Mouse (Mus musculus): ENCODE data around the gene Fam205c. TPM values are rescaled to one million over a fixed set of nuclear protein-coding genes. Genes with fewer than 3 reads are reported as not detected.

Fam205c gene
- polyA plus RNA-seq, 1 experiment from 2014 or later, result 0.60 TPM

GRCm38 (mm10) chr4:42904523-42904922 lies 30.5 kb upstream of the Fam205c start:
- Histone ChIP-seq H3K4me2 (no peak overlapping the region), H3K9ac (no peak overlapping the region)

DNA sequence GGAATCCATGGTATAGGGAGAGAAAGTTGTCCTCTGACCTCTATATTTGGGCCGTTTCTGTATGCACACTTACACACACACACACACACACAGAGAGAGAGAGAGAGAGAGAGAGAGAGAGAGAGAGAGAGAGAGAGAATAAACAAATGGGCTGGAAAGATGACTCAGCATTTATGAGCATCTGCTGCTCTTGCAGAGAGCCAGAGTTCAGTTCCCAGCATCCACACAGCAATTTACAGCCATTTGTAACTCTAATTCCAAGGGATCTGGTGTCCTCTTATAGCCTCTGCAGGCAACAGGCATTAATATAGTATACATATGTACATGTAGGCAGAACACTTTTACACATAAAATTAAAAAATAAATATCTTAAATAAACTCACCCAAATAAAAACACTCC lies 29.9 kb upstream of the Fam205c start:
- no peak overlapping the region for H3K27ac ChIP-seq (ENCODE audit: poor library complexity, severe bottlenecking)

More at GRCm38 (mm10) chr4:42904523-42904922, 30.5 kb upstream of the Fam205c start:
- Histone ChIP-seq H3K9me3 (replicated peaks) (no peaks in the 10 kb centered on the region), H3K27me3 (replicated peaks) (peaks cover 3% of the 10 kb centered on the region; the same call in 1 of the 2 replicates), H3K27ac (ENCODE audit: poor library complexity, severe bottlenecking) (no peak overlapping the region), H3K4me1 (replicated peaks) (no peaks in the 10 kb centered on the region), H3K36me3 (no peaks in the 10 kb centered on the region), H3K4me3 (no peak overlapping the region)
- ATAC-seq (ENCODE audit: insufficient number of reproducible peaks, low FRiP score), result no peak
- 85% methylated on average over 3 of the region's 3 CpGs for WGBS

DNA sequence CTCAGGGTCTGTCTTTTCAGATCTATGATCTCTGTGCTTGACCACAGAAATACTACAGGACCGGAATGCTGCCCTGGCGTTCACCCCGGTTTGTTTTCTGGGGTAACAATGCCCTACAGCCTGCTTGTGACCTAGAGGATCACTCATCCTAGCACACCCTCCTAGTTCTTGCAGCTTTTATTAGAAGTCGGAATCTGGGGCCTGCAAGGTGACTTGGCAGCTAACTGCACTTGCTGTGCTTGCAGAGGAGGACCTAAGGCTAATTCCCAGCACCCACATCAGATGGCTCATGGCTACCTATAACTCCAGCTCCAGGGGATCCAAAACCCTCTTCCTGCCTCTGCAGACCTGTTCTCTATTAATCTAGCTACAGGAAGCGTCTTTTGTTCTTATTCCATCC lies 28.7 kb upstream of the Fam205c start:
- H3K4me3 ChIP-seq, result no peak overlapping the region
- 82% methylated on average over 5 of the region's 5 CpGs for WGBS
- no peak overlapping the region for H3K4me2 ChIP-seq
- no peak overlapping the region for H3K9ac ChIP-seq
- no peaks in the 10 kb centered on the region for H3K9me3 ChIP-seq (replicated peaks)
- H3K27me3 ChIP-seq (replicated peaks), result peaks cover 3% of the 10 kb centered on the region; the same call in 1 of the 2 replicates
- no peak overlapping the region for H3K27ac ChIP-seq (ENCODE audit: poor library complexity, severe bottlenecking)
- H3K36me3 ChIP-seq, result no peaks in the 10 kb centered on the region
- no peak for ATAC-seq (ENCODE audit: insufficient number of reproducible peaks, low FRiP score)
- no peaks in the 10 kb centered on the region for H3K4me1 ChIP-seq (replicated peaks)

More for the DNA sequence above, 29.9 kb upstream of the Fam205c start:
- 69% methylated on average over 1 of the region's 1 CpGs for WGBS
- Histone ChIP-seq H3K4me2 (no peak overlapping the region), H3K4me3 (no peak overlapping the region), H3K9me3 (replicated peaks) (no peaks in the 10 kb centered on the region), H3K27me3 (replicated peaks) (peaks cover 3% of the 10 kb centered on the region; the same call in 1 of the 2 replicates), H3K4me1 (replicated peaks) (no peaks in the 10 kb centered on the region), H3K36me3 (no peaks in the 10 kb centered on the region), H3K9ac (no peak overlapping the region)
- ATAC-seq (ENCODE audit: insufficient number of reproducible peaks, low FRiP score), result no peak

- no peaks in the 10 kb centered on the region for H3K9me3 ChIP-seq (replicated peaks)
- H3K9ac ChIP-seq, result no peak overlapping the region
- no peak overlapping the region for H3K27ac ChIP-seq (ENCODE audit: poor library complexity, severe bottlenecking)
- no peak overlapping the region for H3K4me3 ChIP-seq
- peaks cover 3% of the 10 kb centered on the region; the same call in 1 of the 2 replicates for H3K27me3 ChIP-seq (replicated peaks)
- 47% methylated on average over 9 of the region's 9 CpGs for WGBS
- no peak for ATAC-seq (ENCODE audit: insufficient number of reproducible peaks, low FRiP score)
- no peaks in the 10 kb centered on the region for H3K4me1 ChIP-seq (replicated peaks)
- no peak overlapping the region for H3K4me2 ChIP-seq
- no peaks in the 10 kb centered on the region for H3K36me3 ChIP-seq
Observed at GRCm38 (mm10) chr4:42902174-42902573, 28.1 kb upstream of the Fam205c start.

DNA sequence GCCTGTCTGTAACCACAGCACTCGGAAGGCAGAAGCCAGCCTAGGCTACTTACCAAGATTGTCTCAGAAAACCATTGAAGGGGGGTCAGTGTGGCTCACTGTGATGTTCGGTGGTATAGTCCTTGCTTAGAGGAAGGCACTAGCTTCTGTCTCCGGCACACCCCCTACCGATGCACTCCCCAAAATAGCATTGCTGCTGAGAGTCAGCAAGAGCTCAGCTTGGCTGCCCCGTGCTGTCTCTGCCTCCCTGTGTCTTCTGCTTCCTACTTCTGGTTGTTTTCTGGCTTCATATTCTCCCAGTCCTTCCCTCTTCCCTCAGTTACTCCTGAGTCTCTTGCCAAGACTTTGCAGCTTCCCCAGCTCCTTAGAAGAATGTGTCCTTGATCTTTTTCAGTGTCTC lies 26.8 kb upstream of the Fam205c start:
- Histone ChIP-seq H3K9ac (no peak overlapping the region), H3K4me3 (no peak overlapping the region), H3K9me3 (replicated peaks) (no peaks in the 10 kb centered on the region), H3K36me3 (no peaks in the 10 kb centered on the region), H3K4me2 (no peak overlapping the region), H3K27ac (ENCODE audit: poor library complexity, severe bottlenecking) (no peak overlapping the region), H3K4me1 (replicated peaks) (no peaks in the 10 kb centered on the region), H3K27me3 (replicated peaks) (peaks cover 3% of the 10 kb centered on the region; the same call in 1 of the 2 replicates)
- ATAC-seq (ENCODE audit: insufficient number of reproducible peaks, low FRiP score), result no peak
- 48% methylated on average over 5 of the region's 5 CpGs for WGBS

DNA sequence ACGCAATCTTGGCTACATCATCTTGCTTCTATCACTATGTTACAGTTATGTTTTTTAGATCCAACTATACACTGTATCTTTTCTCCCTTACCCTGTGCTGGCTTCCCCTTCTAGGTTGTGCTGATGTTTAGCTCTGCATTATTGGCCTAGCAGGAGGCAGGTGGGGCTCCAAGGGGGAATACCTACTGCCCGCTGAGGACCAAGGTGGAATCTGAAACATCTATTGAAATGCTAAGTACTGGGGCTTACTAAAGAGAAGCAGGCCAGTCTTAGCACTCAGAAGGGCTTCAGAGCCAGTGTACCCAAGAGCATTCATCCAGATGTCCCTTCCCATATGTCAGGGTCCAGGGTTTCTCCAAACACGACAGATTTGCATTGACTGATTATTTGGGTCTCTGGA lies 24.9 kb upstream of the Fam205c start:
- H3K36me3 ChIP-seq, result no peaks in the 10 kb centered on the region
- 39% methylated on average over 3 of the region's 3 CpGs for WGBS
- no peaks in the 10 kb centered on the region for H3K9me3 ChIP-seq (replicated peaks)
- no peak overlapping the region for H3K4me3 ChIP-seq
- H3K4me2 ChIP-seq, result no peak overlapping the region
- ATAC-seq (ENCODE audit: insufficient number of reproducible peaks, low FRiP score), result no peak
- no peak overlapping the region for H3K9ac ChIP-seq
- H3K27ac ChIP-seq (ENCODE audit: poor library complexity, severe bottlenecking), result no peak overlapping the region
- H3K4me1 ChIP-seq (replicated peaks), result no peaks in the 10 kb centered on the region
- 0 out of 2 replicates have a peak, but pooled peaks cover 3% of the 10 kb centered on the region for H3K27me3 ChIP-seq (replicated peaks)

GRCm38 (mm10) chr4:42895118-42895517 lies 21.1 kb upstream of the Fam205c start:
- WGBS, result 78% methylated on average over 7 of the region's 7 CpGs
- Histone ChIP-seq H3K9ac (no peak overlapping the region), H3K9me3 (replicated peaks) (no peaks in the 10 kb centered on the region), H3K4me3 (no peak overlapping the region), H3K27ac (ENCODE audit: poor library complexity, severe bottlenecking) (no peak overlapping the region), H3K4me1 (replicated peaks) (no peaks in the 10 kb centered on the region), H3K4me2 (no peak overlapping the region), H3K27me3 (replicated peaks) (no peaks in the 10 kb centered on the region), H3K36me3 (no peaks in the 10 kb centered on the region)
- no peak for ATAC-seq (ENCODE audit: insufficient number of reproducible peaks, low FRiP score)

DNA sequence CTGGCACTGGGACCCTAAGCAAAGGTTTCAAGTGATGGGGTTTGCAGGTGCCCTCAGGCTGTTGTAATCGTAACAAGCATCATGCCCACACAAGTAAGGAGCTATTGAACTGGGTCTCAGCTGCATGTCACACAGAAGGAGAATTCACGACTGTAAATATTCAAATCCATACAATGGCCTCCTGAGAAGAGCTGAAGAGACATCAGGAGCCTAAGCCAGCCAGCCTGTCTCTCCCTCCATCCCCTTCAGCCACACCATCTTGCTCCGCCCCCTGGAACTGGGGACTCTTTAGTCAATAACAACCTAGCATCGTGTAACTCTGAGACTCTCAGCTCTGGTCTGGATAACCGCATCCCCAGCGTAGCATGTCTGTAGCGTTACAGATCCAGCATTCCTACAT lies 17.1 kb upstream of the Fam205c start:
- Histone ChIP-seq H3K36me3 (no peaks in the 10 kb centered on the region), H3K9ac (no peak overlapping the region), H3K27me3 (replicated peaks) (no peaks in the 10 kb centered on the region), H3K4me3 (no peak overlapping the region), H3K9me3 (replicated peaks) (no peaks in the 10 kb centered on the region), H3K27ac (ENCODE audit: poor library complexity, severe bottlenecking) (no peak overlapping the region), H3K4me1 (replicated peaks) (no peaks in the 10 kb centered on the region), H3K4me2 (no peak overlapping the region)
- 69% methylated on average over 7 of the region's 7 CpGs for WGBS
- ATAC-seq (ENCODE audit: insufficient number of reproducible peaks, low FRiP score), result no peak

GRCm38 (mm10) chr4:42888806-42889205 lies 14.8 kb upstream of the Fam205c start:
- no peak overlapping the region for H3K27ac ChIP-seq (ENCODE audit: poor library complexity, severe bottlenecking)
- 91% methylated on average over 6 of the region's 6 CpGs for WGBS

DNA sequence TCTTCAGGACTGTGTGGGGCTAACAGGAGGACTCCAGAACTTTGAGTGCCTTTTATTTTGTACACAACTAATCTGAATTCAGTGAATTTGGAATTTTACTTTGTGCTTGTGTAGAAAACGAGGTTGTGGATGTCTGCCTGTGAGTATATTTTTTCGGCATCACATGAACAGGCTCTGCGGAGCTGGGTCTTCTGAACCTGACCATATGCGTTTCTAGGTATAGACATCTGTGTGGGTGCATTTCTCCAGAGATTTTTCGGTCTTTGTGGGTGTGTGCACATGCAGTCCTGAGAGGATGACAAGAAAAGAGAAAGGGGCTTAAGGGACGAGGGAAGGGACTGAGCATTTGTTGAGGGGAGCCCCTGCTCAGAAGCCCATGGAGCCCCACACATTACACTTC lies 12.9 kb upstream of the Fam205c start:
- Histone ChIP-seq H3K4me3 (no peak overlapping the region), H3K27ac (ENCODE audit: poor library complexity, severe bottlenecking) (no peak overlapping the region), H3K9me3 (replicated peaks) (no peaks in the 10 kb centered on the region), H3K4me2 (no peak overlapping the region), H3K36me3 (no peaks in the 10 kb centered on the region), H3K4me1 (replicated peaks) (no peaks in the 10 kb centered on the region), H3K27me3 (replicated peaks) (no peaks in the 10 kb centered on the region), H3K9ac (no peak overlapping the region)
- 87% methylated on average over 6 of the region's 6 CpGs for WGBS
- ATAC-seq (ENCODE audit: insufficient number of reproducible peaks, low FRiP score), result no peak

More at GRCm38 (mm10) chr4:42888806-42889205, 14.8 kb upstream of the Fam205c start:
- no peak for ATAC-seq (ENCODE audit: insufficient number of reproducible peaks, low FRiP score)
- Histone ChIP-seq H3K4me1 (replicated peaks) (no peaks in the 10 kb centered on the region), H3K36me3 (no peaks in the 10 kb centered on the region), H3K9me3 (replicated peaks) (no peaks in the 10 kb centered on the region), H3K27me3 (replicated peaks) (no peaks in the 10 kb centered on the region), H3K4me2 (no peak overlapping the region), H3K9ac (no peak overlapping the region), H3K4me3 (no peak overlapping the region)

GRCm38 (mm10) chr4:42880677-42880948 lies 6.6 kb upstream of the Fam205c start:
- peaks cover 5% of the 10 kb centered on the region; the same call in 1 of the 2 replicates for H3K4me1 ChIP-seq (replicated peaks)
- WGBS, result 45% methylated on average over 1 of the region's 1 CpGs
- no peak overlapping the region for H3K4me2 ChIP-seq
- peak overlapping the region; percentile 26; the same call in 1 of the 2 replicates for H3K27ac ChIP-seq (ENCODE audit: poor library complexity, severe bottlenecking)
- no peak for ATAC-seq (ENCODE audit: insufficient number of reproducible peaks, low FRiP score)
- no peaks in the 10 kb centered on the region for H3K9me3 ChIP-seq (replicated peaks)
- peaks cover 3% of the 10 kb centered on the region; the same call in 1 of the 2 replicates for H3K27me3 ChIP-seq (replicated peaks)
- H3K4me3 ChIP-seq, result no peak overlapping the region
- no peak overlapping the region for H3K9ac ChIP-seq
- no peaks in the 10 kb centered on the region for H3K36me3 ChIP-seq

Measured in heart, embryonic 12.5 days (tissue).